Mouse (Mus musculus) intestine, embryonic 15.5 days (tissue): Measurements from ENCODE around the gene Zbtb32. TPM values are rescaled to one million over a fixed set of nuclear protein-coding genes. Genes with fewer than 3 reads are reported as not detected.
A peak's percentile ranks its signal among the peaks of the same experiment; 100 is the strongest.

Source experiments
- ATAC-seq: fragments of 200-750 bp; cut with Nextera tagmentation; 2 replicates; pipeline ENCODE4 v1.8.0; 2017; ENCODE audit warnings: moderate TSS enrichment, moderate library complexity
- H3K27ac ChIP-seq: fragments of 300-500 bp; sonication (generic); 2 replicates; pipeline ENCODE4 v1.5.1; 2015; ENCODE audit warnings: mild to moderate bottlenecking, inconsistent platforms
- H3K27me3 ChIP-seq: fragments of 300-500 bp; sonication (generic); replicated peaks from 2 replicates; pipeline ENCODE4 v1.6.1; 2015; ENCODE audit warnings: inconsistent platforms
- H3K36me3 ChIP-seq: fragments of 300-500 bp; sonication (generic); 2 replicates; pipeline ENCODE4 v1.6.1; 2015; ENCODE audit warnings: inconsistent platforms
- H3K4me1 ChIP-seq: fragments of 300-500 bp; sonication (generic); replicated peaks from 2 replicates; pipeline ENCODE4 v1.6.1; 2015; ENCODE audit warnings: inconsistent platforms
- H3K4me2 ChIP-seq: fragments of 300-500 bp; sonication (generic); replicated peaks from 2 replicates; pipeline ENCODE4 v1.6.1; 2015; ENCODE audit warnings: mild to moderate bottlenecking, inconsistent platforms
- H3K4me3 ChIP-seq: fragments of 300-500 bp; sonication (generic); replicated peaks from 2 replicates; pipeline ENCODE4 v1.5.1; 2015; ENCODE audit warnings: inconsistent platforms
- H3K9ac ChIP-seq: fragments of 300-500 bp; sonication (generic); 2 replicates; pipeline ENCODE4 v1.6.1; 2015; ENCODE audit warnings: inconsistent platforms
- H3K9me3 ChIP-seq: fragments of 300-500 bp; sonication (generic); 2 replicates; pipeline ENCODE4 v1.6.1; 2016; ENCODE audit warnings: inconsistent platforms
- WGBS: fragments of 180-500 bp; shearing (Covaris S2); methylation state at CpG from one replicate; pipeline ENCODE4 v1.1.7; 2015; 5-methylcytosine and 5-hydroxymethylcytosine counted together
- polyA plus RNA-seq: library from polyadenylated mRNA; unstranded; fragments of >200 nt; fragmentation: Nextera tagmentation; extraction: Ambion mirVana; gene quantifications from 2 replicates; pipeline ENCODE4 v1.2.1, GENCODE M21; 2015

Gene Zbtb32
- polyA plus RNA-seq, 1 experiment from 2014 or later = 0.87 TPM

- WGBS = 80% methylated on average over 5 of the region's 5 CpGs
Observed at GRCm38 (mm10) chr7:30596093-30596492, 2.6 kb downstream of the Zbtb32 start.

GRCm38 (mm10) chr7:30594510-30595024, 4.1 kb downstream of the Zbtb32 start:
- no peak overlapping the region for H3K4me3 ChIP-seq
- no peak for ATAC-seq
- H3K4me1 ChIP-seq = peaks cover 23% of the 10 kb centered on the region
- no peak overlapping the region for H3K27ac ChIP-seq
- no peaks in the 10 kb centered on the region for H3K9me3 ChIP-seq
- no peaks in the 10 kb centered on the region for H3K27me3 ChIP-seq
- no peak overlapping the region for H3K9ac ChIP-seq
- 75% methylated on average over 4 of the region's 4 CpGs for WGBS
- H3K4me2 ChIP-seq = no peak overlapping the region
- H3K36me3 ChIP-seq = no peaks in the 10 kb centered on the region

More at GRCm38 (mm10) chr7:30596093-30596492, 2.6 kb downstream of the Zbtb32 start:
- Histone ChIP-seq H3K9ac (no peak overlapping the region), H3K27ac (no peak overlapping the region), H3K4me2 (no peak overlapping the region), H3K36me3 (no peaks in the 10 kb centered on the region), H3K4me1 (peaks cover 17% of the 10 kb centered on the region), H3K27me3 (no peaks in the 10 kb centered on the region), H3K9me3 (no peaks in the 10 kb centered on the region), H3K4me3 (no peak overlapping the region)
- ATAC-seq = no peak

GRCm38 (mm10) chr7:30593579-30594509, 4.9 kb downstream of the Zbtb32 start:
- Histone ChIP-seq H3K9ac (no peak overlapping the region), H3K27me3 (no peaks in the 10 kb centered on the region), H3K27ac (no peak overlapping the region), H3K4me2 (no peak overlapping the region), H3K4me1 (peaks cover 23% of the 10 kb centered on the region), H3K36me3 (no peaks in the 10 kb centered on the region), H3K4me3 (no peak overlapping the region), H3K9me3 (no peaks in the 10 kb centered on the region)
- WGBS = 66% methylated on average over 10 of the region's 10 CpGs
- no peak for ATAC-seq

GRCm38 (mm10) chr7:30592772-30593423, 5.8 kb downstream of the Zbtb32 start:
- WGBS = 54% methylated on average over 5 of the region's 5 CpGs

GRCm38 (mm10) chr7:30591605-30591951, 7.1 kb downstream of the Zbtb32 start:
- Histone ChIP-seq H3K4me2 (no peak overlapping the region), H3K4me3 (no peak overlapping the region), H3K9me3 (no peaks in the 10 kb centered on the region), H3K9ac (no peak overlapping the region), H3K4me1 (peaks cover 34% of the 10 kb centered on the region), H3K36me3 (peaks cover 1% of the 10 kb centered on the region), H3K27me3 (no peaks in the 10 kb centered on the region), H3K27ac (no peak overlapping the region)
- ATAC-seq = no peak
- WGBS = 57% methylated on average over 4 of the region's 4 CpGs

More at GRCm38 (mm10) chr7:30592772-30593423, 5.8 kb downstream of the Zbtb32 start:
- H3K36me3 ChIP-seq = no peaks in the 10 kb centered on the region
- H3K9me3 ChIP-seq = no peaks in the 10 kb centered on the region
- H3K4me3 ChIP-seq = no peak overlapping the region
- H3K9ac ChIP-seq = no peak overlapping the region
- H3K27ac ChIP-seq = no peak overlapping the region
- no peaks in the 10 kb centered on the region for H3K27me3 ChIP-seq
- H3K4me1 ChIP-seq = peaks cover 23% of the 10 kb centered on the region
- no peak for ATAC-seq
- no peak overlapping the region for H3K4me2 ChIP-seq

GRCm38 (mm10) chr7:30590927-30591604, 7.6 kb downstream of the Zbtb32 start:
- ATAC-seq = no peak
- no peaks in the 10 kb centered on the region for H3K27me3 ChIP-seq
- no peak overlapping the region for H3K27ac ChIP-seq
- H3K4me2 ChIP-seq = peak overlapping the region; percentile 80
- H3K36me3 ChIP-seq = peaks cover 5% of the 10 kb centered on the region
- 75% methylated on average over 9 of the region's 9 CpGs for WGBS
- no peak overlapping the region for H3K9ac ChIP-seq
- H3K4me3 ChIP-seq = no peak overlapping the region
- peaks cover 37% of the 10 kb centered on the region for H3K4me1 ChIP-seq
- no peaks in the 10 kb centered on the region for H3K9me3 ChIP-seq

- peak; percentile 77 for ATAC-seq
- Histone ChIP-seq H3K27me3 (no peaks in the 10 kb centered on the region), H3K4me3 (peak overlapping the region; percentile 97), H3K4me2 (peak overlapping the region; percentile 80), H3K9me3 (no peaks in the 10 kb centered on the region), H3K27ac (peak overlapping the region; percentile 88), H3K36me3 (peaks cover 18% of the 10 kb centered on the region), H3K4me1 (peaks cover 37% of the 10 kb centered on the region), H3K9ac (peak overlapping the region; percentile 48)
- WGBS = 20% methylated on average over 40 of the region's 40 CpGs
Observed at GRCm38 (mm10) chr7:30589435-30590301, 9.0 kb downstream of the Zbtb32 start.

GRCm38 (mm10) chr7:30588676-30589434, 9.9 kb downstream of the Zbtb32 start, which contains the start of gene Kmt2b:
Gene Kmt2b (minus strand): TSS chr7:30588726.
- peak within 1 kb of the TSS; percentile 88 for H3K27ac ChIP-seq
- H3K4me2 ChIP-seq = peak within 1 kb of the TSS; percentile 88
- H3K27me3 ChIP-seq = no peaks in the 10 kb centered on the region
- ATAC-seq = peak; percentile 96
- H3K9me3 ChIP-seq = no peaks in the 10 kb centered on the region
- H3K36me3 ChIP-seq = peaks cover 22% of the 10 kb centered on the region
- under 1% methylated on average over 53 of the region's 68 CpGs for WGBS
- peak within 1 kb of the TSS; percentile 97 for H3K4me3 ChIP-seq
- H3K9ac ChIP-seq = peak within 1 kb of the TSS; percentile 98
- peaks cover 33% of the 10 kb centered on the region for H3K4me1 ChIP-seq

- WGBS = under 1% methylated on average over 57 of the region's 67 CpGs
- H3K4me3 ChIP-seq = peak overlapping the region; percentile 97
- H3K9ac ChIP-seq = peak overlapping the region; percentile 98
- peak overlapping the region; percentile 88 for H3K27ac ChIP-seq
- H3K27me3 ChIP-seq = no peaks in the 10 kb centered on the region
- H3K9me3 ChIP-seq = no peaks in the 10 kb centered on the region
- H3K36me3 ChIP-seq = peaks cover 22% of the 10 kb centered on the region
- peaks cover 30% of the 10 kb centered on the region for H3K4me1 ChIP-seq
- peak overlapping the region; percentile 88 for H3K4me2 ChIP-seq
- peak; percentile 29 for ATAC-seq
Observed at GRCm38 (mm10) chr7:30587842-30588667, 10.7 kb downstream of the Zbtb32 start.

GRCm38 (mm10) chr7:30586455-30587020, 12.2 kb downstream of the Zbtb32 start:
- H3K9ac ChIP-seq = 0 out of 2 replicates have a peak overlapping the region, but pooled peaks have one; percentile 98
- peak overlapping the region; percentile 88; the same call in 1 of the 2 replicates for H3K4me2 ChIP-seq
- no peaks in the 10 kb centered on the region for H3K9me3 ChIP-seq
- H3K27ac ChIP-seq = no peak overlapping the region
- no peaks in the 10 kb centered on the region for H3K27me3 ChIP-seq
- peak overlapping the region; percentile 97; the same call in 1 of the 2 replicates for H3K4me3 ChIP-seq
- ATAC-seq = no peak
- H3K36me3 ChIP-seq = peaks cover 36% of the 10 kb centered on the region
- peaks cover 24% of the 10 kb centered on the region for H3K4me1 ChIP-seq
- WGBS = 91% methylated on average over 28 of the region's 28 CpGs
